Mouse (Mus musculus) lung, adult 10 weeks (tissue): ENCODE measurements around the gene Ccl7. TPM values are rescaled to one million over a fixed set of nuclear protein-coding genes. Genes with fewer than 3 reads are reported as not detected.

ENCODE experiments used
- polyA plus RNA-seq: library from polyadenylated mRNA; stranded (reverse); fragments of 350-450 nt; fragmentation: Illumina TruSeq; extraction: RNeasy Lipid Tissue Mini Kit (QIAGEN cat#74804); gene quantifications from one replicate; pipeline ENCODE4 v1.2.3, GENCODE M21; 2014; ENCODE audit warnings: low read depth, low replicate concordance; ENCODE audit not compliant: insufficient read depth

Gene Ccl7
- polyA plus RNA-seq = 1.8 TPM

DNA sequence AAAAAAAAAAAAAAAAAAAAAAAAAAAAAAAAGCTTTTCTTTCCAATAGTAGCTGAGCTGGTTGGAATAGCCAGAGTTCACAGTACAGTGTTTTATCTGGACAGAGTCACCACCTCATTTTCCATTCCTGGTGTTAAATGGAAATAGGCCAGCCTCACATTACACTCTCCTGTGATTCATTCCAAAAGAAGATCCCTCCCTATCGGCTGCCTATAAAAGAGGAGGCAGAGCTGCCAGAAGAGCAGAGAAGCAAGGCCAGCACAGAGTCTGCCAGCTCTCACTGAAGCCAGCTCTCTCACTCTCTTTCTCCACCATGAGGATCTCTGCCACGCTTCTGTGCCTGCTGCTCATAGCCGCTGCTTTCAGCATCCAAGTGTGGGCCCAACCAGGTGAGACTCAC, at the start of gene Ccl7:
Gene Ccl7 (plus strand): TSS at position 242 of the 400 bp plus-strand sequence.

GRCm38 (mm10) chr11:82035356-82035755, 10.2 kb upstream of the Ccl7 start, which contains the start of gene Ccl2:
Gene Ccl2, plus strand, starts transcription at chr11:82035571.

DNA sequence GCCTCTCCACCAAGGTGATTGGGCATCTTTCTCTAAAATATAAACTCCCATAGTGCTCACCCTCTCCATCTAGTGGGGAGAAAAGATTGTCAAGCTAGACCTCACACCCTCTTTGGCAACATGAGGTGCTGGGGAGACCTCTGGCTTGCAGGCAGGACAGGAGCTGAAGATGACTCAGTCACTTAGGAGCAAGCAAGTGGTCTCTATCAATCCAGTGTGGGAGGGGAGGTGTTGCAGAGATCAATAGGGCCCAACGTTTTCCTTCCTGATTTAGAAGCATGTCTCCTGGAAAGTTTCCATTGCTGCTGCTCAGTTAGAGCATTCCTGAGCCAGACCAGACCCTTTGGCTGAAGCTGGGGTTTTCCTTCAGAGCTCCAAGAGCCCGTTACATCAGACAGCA, 7.0 kb upstream of the Ccl7 start, which contains the start of gene Gm17268:
Gene Gm17268 (minus strand): TSS at position 28 of the 400 bp plus-strand sequence.

GRCm38 (mm10) chr11:82057646-82058045, 12.1 kb downstream of the Ccl7 start, which contains the start of gene Ccl11:
Gene Ccl11, plus strand, starts transcription at chr11:82057823.

Other genes starting within 250 kb of the Ccl7 start
- not detected for gene 5530401A14Rik, start 185.0 kb upstream of the Ccl7 start, polyA plus RNA-seq
- gene Asic2, start 77.3 kb upstream of the Ccl7 start, polyA plus RNA-seq = not detected
- 3.0 TPM for gene Ccl2, start 10.1 kb upstream of the Ccl7 start, polyA plus RNA-seq
- not detected for gene Gm17268, start 7.2 kb upstream of the Ccl7 start, polyA plus RNA-seq
- 8.7 TPM for gene Ccl11, start 12.1 kb downstream of the Ccl7 start, polyA plus RNA-seq
- 4.0 TPM for gene Ccl12, start 56.1 kb downstream of the Ccl7 start, polyA plus RNA-seq
- 16.2 TPM for gene Ccl8, start 69.5 kb downstream of the Ccl7 start, polyA plus RNA-seq